Mouse (Mus musculus) cerebellum, adult 2 months (tissue): ENCODE results near the gene Acacb.

Source experiments
- CTCF ChIP-seq: fragments of 200-500 bp; IDR thresholded peaks from 2 replicates; pipeline ENCODE4 v1.5.1; 2011; ENCODE audit warnings: low read depth, mild to moderate bottlenecking, control low read depth, low read length, moderate library complexity, borderline replicate concordance; ENCODE audit not compliant: insufficient read depth
- POLR2A ChIP-seq: fragments of 200-500 bp; IDR thresholded peaks from 2 replicates; pipeline ENCODE4 v1.6.1; 2011; ENCODE audit warnings: low read length, control low read depth, borderline replicate concordance; ENCODE audit not compliant: insufficient read depth

- TF ChIP-seq POLR2A (no peak), CTCF (no peak)
Measured at GRCm38 (mm10) chr5:114183493-114183892, 37.2 kb downstream of the Acacb start.
